Mouse (Mus musculus) induced T-regulatory cell, adult 2 months (primary cell): Measurements from ENCODE around the gene Camk2n2.
"Not testable (repeated sequence)": the region's sequence is repeated elsewhere in the genome, so short reads cannot be mapped to it uniquely, and the experiment has no call there.

Experiments used
- DNase-seq: peaks from one replicate; pipeline ENCODE4 v3.0.0-alpha.2; 2012; ENCODE audit warnings: low read depth

Camk2n2 gene

DNA sequence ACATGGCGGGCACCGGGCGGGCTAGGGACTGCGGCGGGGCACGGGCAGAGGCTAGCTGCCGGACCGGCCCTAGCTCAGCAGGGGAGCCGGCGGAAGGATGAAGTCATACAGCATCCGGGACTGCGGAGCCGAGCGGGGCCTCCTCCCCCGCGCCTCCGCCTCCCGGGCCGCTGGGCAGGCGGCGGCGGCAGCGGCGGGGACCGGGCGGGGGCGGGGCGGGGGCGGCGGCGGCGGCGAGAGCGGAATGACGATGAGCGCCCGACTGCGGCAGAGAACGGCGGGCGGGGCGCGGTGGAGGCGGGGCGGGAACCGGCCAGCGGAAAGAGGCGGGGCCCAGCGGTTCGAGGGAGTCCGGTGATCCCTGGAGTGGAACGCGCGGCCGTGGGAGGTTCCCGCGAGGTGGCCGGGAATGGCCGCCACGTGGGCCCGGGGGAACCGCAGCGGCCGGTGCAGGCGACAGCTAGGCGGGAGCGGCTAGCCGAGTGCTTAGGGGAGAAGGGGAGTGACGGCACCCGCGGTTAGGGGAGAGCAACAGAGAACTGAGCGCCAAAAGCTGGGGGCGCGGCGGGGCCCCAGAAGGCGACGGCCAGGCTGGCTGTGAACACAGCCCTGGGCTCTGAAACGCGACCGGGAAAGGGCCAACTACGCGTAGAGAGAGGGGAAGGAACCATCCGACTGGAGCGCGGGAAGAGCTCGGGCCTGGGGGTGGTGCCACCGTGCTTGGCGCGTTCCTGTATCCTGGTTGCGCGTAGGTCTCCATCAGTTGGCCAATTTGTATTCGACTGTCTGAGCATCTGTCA, at the start of gene Camk2n2:
Gene Camk2n2, minus strand, starts transcription at position 97 of the 800 bp plus-strand sequence.
- peak; percentile 67 for DNase-seq

- no peak for DNase-seq
Measured at GRCm38 (mm10) chr16:20670291-20670690, 49.2 kb upstream of the Camk2n2 start.

- not testable (repeated sequence) for DNase-seq
Measured at GRCm38 (mm10) chr16:20668013-20668412, 46.9 kb upstream of the Camk2n2 start, which contains the start of gene Eif4g1. TSS of gene Eif4g1 (plus strand) at chr16:20668313.

DNA sequence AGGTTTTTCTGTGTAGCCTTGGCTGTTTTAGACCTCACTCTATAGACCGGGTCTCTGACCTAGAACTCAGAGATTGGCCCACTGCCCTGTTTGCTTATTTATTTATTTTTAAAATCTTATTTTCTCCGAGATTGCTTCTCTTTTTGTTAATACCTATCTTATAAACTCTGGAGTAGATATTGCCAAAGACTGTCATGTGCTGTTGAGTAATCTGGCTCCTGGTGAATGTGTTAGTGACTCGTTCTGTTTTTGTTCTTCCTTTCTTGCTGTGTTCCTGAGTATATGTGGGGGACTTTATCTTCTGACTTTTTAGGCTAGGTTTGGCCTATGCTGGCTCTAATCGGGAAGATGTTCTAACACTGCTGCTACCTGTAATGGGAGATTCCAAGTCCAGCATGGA, 36.6 kb upstream of the Camk2n2 start:
- no peak for DNase-seq

DNA sequence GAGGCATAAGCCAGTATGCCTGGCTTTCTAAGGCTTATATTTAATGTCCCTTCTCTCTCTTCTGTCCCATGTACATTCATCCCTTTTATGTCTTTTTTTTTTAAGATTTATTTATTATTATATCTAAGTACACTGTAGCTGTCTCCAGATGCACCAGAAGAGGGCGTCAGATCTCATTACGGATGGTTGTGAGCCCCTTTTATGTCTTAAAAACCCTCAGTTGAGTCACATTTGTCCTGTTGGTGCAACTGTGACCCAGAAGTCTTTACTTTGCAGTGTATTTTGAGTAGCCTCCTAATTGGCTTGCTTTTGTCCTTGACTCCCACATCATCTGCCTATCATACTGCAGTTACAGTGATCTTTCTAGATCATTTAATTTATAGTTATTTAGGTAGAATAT, 32.2 kb upstream of the Camk2n2 start:
- DNase-seq, result no peak

GRCm38 (mm10) chr16:20651947-20652310, 30.8 kb upstream of the Camk2n2 start:
- no peak for DNase-seq

- peak; percentile 95 for DNase-seq
Measured at GRCm38 (mm10) chr16:20651076-20651946, 30.2 kb upstream of the Camk2n2 start, which contains the start of gene Psmd2. TSS of gene Psmd2 (plus strand) at chr16:20651652.

- DNase-seq, result no peak
Measured at GRCm38 (mm10) chr16:20643911-20644310, 22.8 kb upstream of the Camk2n2 start.

DNA sequence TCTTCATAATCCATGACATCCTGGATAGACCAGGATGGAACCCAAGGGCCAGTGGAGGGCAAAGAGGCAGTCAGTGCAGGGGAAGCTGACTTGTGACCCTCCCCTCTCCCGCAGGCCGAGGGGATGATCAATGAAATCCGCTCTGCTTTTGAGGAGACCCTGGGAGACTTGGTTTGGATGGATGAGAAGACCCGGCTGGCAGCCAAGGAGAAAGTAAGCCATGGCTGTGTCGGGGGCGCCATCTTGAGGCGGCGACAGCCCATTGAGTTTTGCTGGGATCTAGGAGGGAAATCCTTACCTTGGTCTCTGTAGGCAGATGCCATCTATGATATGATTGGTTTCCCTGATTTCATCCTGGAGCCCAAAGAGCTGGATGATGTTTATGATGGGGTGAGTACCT, 21.1 kb upstream of the Camk2n2 start:
- DNase-seq, result peak; percentile 61

DNA sequence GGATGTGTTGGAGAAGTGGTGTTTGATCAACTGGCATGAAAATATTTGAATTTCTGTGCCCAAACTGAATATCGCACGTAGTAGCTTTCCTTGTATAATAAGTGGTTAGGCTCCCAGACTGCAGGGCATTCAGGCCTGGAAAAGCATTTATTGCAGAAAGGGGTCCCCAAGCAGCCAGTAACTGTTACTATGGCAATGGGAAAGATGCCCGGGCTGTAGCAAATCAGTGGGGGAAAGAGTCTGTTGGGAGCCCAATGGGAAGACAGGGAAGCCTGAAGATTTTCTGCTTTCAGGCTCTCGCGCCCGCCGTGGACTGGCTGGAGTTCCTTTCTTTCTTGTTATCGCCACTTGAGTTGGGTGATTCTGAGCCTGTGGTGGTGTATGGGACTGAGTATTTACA, 17.3 kb upstream of the Camk2n2 start:
- DNase-seq, result no peak

DNA sequence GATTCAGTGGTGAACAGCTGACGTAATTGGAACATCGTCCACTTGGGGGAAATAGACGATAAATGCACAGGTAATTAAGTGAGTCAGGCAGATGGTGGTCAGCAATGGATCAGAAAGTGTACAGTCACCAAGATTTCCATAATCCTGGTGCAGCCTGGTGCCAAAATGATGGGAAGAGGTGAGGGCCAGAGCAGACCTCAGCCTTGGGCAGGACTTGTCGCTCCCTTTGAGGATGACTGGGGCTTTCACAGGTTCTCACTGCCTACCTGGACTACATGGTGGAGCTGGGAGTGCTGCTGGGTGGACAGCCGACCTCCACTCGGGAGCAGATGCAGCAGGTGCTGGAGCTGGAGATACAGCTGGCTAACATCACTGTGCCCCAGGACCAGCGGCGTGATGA, 16.3 kb upstream of the Camk2n2 start:
- DNase-seq, result no peak

DNA sequence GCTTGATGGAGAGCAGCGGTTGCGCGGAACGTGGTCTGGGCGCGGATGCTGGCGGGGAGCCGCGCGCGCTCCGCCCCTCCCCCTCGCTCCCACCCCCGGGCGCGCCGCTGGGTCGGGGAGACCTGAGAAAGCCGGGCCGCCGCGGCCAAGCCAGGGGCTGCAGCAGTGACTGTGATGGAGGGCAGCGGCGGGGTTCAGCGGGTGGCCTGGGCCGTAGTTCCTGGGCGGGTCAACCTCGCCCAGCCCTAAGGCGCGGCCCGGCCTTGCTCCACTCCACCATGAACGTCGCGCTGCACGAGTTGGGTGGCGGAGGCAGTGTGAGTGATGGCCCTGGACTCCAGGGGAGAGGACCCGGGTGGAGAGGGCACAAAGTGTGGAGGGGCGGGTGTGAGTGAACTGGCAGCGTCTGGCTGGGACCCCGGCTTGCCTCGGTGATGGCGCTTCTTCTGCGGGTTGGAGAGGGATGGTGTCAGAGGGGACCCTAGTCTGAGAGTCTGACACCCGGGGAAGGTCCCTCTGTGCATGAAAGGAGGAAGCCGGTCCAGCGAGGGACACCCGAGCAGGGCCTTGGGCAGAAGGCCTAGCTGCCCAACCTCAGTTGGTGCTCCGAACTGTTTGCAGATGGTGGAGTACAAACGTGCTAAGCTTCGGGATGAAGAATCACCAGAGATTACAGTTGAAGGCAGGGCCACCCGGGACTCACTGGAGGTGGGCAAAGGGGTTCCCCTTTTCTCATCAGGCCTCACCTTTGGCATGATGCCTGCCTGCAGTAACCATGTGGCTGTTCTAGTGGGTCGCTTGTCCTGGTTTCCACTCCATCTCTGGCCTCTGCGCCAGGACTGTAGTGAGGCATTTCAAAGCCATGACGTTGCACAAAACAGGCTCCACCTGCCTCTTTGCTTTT, 8.9 kb upstream of the Camk2n2 start, which contains the start of gene Ece2:
Gene Ece2, plus strand, starts transcription at position 98 of the 904 bp plus-strand sequence.
- no peak for DNase-seq

GRCm38 (mm10) chr16:20628871-20629391, 7.8 kb upstream of the Camk2n2 start:
- DNase-seq, result no peak

GRCm38 (mm10) chr16:20623211-20623610, 2.1 kb upstream of the Camk2n2 start:
- DNase-seq, result no peak

DNA sequence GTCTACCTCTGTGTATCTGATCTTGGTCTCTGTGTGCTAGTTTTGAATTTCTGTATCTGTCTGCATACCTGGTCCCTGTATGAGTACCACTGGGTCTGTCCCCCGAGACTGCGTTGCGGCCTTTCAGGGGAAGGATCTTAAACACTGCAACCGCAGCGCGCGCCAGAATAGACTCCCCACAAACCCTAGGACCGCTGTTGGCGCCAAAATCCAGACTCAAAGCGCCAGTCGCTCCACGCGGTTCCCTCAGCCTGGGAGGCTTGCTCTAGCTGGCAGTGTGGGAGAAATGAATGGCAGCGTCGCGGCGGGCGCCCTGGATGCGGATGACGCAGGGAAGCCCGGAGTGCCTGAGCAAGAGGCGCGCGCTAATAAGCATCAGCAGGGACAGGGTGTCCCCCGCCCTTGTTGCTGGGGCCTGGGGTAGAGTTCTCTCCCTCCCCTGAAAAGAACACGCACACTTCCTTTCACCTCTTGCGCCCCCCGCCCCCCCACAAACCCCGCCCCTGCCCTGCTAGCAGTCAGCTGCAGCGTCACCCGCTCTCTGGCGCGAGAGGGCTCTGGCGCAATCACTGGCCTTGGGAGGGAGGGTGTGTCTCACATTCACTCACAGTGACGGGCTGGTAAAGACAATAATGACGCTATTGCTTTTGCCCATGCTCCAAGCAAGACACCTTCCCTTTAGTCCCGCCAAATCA, 1.1 kb upstream of the Camk2n2 start:
- DNase-seq, result peak; percentile 70

DNA sequence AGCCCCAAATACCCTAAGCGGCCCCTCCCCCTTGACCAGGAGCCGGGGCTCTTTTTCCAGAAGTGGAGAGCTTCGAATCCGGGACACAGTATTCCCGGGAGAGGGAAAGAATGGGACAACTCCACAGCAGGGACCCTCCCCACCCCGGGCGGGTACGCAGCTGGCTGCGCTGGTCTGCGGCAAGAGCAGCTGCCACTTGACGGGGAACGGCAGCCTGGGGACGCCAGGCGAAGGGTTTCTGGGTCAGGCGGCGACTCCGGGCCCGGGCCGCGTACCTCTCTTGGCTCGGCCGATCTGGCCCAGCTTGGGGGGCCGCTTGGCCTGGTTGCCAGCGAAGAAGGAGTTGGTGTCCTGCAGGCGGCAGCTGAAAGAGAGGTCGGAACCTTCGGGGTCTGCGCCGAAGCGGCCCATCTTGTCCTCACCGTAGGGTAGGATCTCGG, 316 bp downstream of the Camk2n2 start:
- no peak for DNase-seq

- DNase-seq, result peak; percentile 42
Measured at GRCm38 (mm10) chr16:20620399-20620735, 720 bp downstream of the Camk2n2 start.

DNA sequence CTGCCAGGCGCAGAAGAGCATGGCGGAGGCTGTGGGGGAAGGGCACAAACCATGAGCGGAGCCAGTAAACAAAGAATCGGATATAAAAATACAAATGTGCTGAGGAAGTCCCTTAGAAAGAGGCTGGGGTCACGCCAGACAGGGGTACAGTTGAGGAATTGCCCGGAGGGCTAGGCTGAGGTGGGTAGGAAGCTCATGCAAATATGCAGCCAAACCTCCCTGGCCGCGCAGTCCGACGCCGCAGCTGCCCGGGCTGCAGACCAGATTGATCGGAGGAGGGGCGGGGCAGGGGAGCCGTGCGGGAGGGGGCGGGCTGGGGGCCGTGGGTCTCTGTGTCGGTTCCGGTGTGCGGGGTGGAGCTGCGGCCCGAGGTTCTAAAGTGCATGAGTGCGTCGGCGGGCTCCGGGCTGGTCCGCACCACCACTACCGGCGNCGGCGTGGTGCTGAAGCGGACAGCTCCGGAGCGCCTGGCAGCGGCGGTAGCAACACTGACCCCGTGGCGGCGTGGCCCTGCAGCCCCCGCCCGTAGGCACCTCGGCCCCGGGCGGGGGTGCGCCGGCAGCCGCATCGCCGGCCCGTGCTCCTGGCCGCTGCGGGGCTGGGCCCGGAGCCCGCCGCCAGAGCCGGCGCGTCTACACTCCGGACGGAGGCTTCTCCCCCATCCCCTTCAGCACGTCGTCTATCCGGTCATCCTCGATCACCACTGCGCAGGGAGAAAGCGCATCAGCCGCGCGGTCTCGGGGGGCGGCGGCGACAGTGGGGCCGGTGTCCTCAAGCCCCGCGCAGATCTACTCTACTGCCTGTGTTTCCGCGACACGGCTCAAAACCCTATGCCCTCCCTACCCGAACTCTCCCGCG, 1.3 kb downstream of the Camk2n2 start:
- DNase-seq, result peak; percentile 44

DNA sequence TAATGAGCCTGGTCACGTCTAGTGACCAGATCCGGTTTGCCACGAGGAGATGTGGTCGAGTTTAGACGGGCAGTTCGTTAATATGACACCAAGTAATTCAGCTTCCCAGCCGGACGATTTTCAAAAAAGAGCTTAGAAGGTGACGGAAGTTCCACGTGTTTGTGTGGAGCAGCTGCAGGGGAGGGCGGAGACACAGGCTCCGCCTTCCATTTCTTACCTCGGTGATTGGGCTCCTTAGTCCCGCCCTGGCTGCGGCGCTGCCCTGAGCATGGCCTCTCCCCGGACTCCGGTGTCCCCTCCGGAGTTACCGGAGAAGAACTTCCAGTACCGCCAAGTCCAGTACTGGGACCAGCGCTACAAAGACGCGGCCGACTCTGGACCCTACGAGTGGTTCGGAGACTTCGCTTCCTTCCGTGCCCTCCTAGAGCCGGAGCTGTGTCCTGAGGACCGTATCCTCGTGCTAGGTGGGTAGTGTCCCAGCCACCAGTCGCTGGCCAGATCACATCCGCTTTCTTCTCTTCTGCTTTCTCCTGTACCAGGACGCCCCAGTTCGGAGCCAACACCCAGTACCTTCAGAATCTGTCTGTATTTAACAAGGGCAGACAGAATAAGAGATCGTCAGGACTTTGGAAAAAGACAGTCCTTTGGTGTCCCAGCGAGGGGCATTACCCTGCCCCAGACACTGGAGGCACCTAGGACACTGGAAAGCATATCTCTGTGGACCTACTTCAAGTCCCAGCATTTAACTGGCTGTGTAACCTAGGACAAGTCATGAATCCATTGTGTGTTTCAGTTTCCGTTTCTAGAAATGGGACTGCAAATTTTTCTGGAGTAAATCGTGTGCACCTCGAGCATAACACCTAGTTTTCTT, 9.5 kb downstream of the Camk2n2 start, which contains the start of the genes Eef1akmt4, Gm49333 and Alg3:
Gene Eef1akmt4, plus strand, starts transcription at position 237 of the 871 bp plus-strand sequence.
Gene Gm49333, plus strand, starts transcription at position 254 of the 871 bp plus-strand sequence.
Gene Alg3, minus strand, starts transcription at position 379 of the 871 bp plus-strand sequence.
- DNase-seq, result peak; percentile 94
